Mouse (Mus musculus): ENCODE data around the gene Gm5965. TPM values are rescaled to one million over a fixed set of nuclear protein-coding genes. Genes with fewer than 3 reads are reported as not detected.

Gene Gm5965
- polyA plus RNA-seq, 1 experiment from 2014 or later: not detected

- Histone ChIP-seq H3K4me2 (no peak within 1 kb of the TSS), H3K9me3 (no peaks in the 10 kb centered on the region), H3K27ac (no peak within 1 kb of the TSS), H3K36me3 (no peaks in the 10 kb centered on the region), H3K4me1 (no peaks in the 10 kb centered on the region), H3K9ac (no peak within 1 kb of the TSS), H3K27me3 (no peaks in the 10 kb centered on the region; the same call in 1 of the 2 replicates), H3K4me3 (no peak within 1 kb of the TSS)
- 26% methylated on average over 9 of the region's 9 CpGs for WGBS
- no peak for ATAC-seq (ENCODE audit: insufficient number of reproducible peaks, insufficient read depth, low FRiP score, low TSS enrichment, low read depth)
These were observed 48.5 kb downstream of the Gm5965 start, which contains the start of gene Krtap14 for GRCm38 (mm10) chr16:88826095-88826652. Krtap14 (minus strand) TSS chr16:88826145.

- H3K27ac ChIP-seq: no peak overlapping the region
- H3K4me3 ChIP-seq: no peak overlapping the region
- no peaks in the 10 kb centered on the region; the same call in 1 of the 2 replicates for H3K27me3 ChIP-seq
- no peak for ATAC-seq (ENCODE audit: insufficient number of reproducible peaks, insufficient read depth, low FRiP score, low TSS enrichment, low read depth)
- no peaks in the 10 kb centered on the region for H3K36me3 ChIP-seq
- H3K9me3 ChIP-seq: no peaks in the 10 kb centered on the region
- WGBS: 15% methylated on average over 3 of the region's 3 CpGs
- H3K9ac ChIP-seq: no peak overlapping the region
- no peak overlapping the region for H3K4me2 ChIP-seq
- no peaks in the 10 kb centered on the region for H3K4me1 ChIP-seq
These were observed 49.3 kb downstream of the Gm5965 start for GRCm38 (mm10) chr16:88826978-88827377.

Other genes with a start within 250 kb of the Gm5965 start
- 7.9 and 10.1 TPM in 2 replicates for gene Cldn8, start 214.7 kb upstream of the Gm5965 start, polyA plus RNA-seq (2015; fragmentation: Nextera tagmentation; extraction: Ambion mirVana)
- not detected in 2 replicates for gene Krtap24-1, start 165.6 kb upstream of the Gm5965 start, polyA plus RNA-seq (2015; fragmentation: Nextera tagmentation; extraction: Ambion mirVana)
- not detected in 2 replicates for gene 2310079G19Rik, start 150.2 kb upstream of the Gm5965 start, polyA plus RNA-seq (2015; fragmentation: Nextera tagmentation; extraction: Ambion mirVana)
- not detected in 2 replicates for gene Krtap26-1, start 130.1 kb upstream of the Gm5965 start, polyA plus RNA-seq (2015; fragmentation: Nextera tagmentation; extraction: Ambion mirVana)
- gene Krtap27-1, start 106.2 kb upstream of the Gm5965 start, polyA plus RNA-seq (2015; fragmentation: Nextera tagmentation; extraction: Ambion mirVana): not detected in 2 replicates
- gene 2310061N02Rik, start 69.9 kb upstream of the Gm5965 start, polyA plus RNA-seq (2015; fragmentation: Nextera tagmentation; extraction: Ambion mirVana): not detected in 2 replicates
- gene Krtap13-1, start 49.0 kb upstream of the Gm5965 start, polyA plus RNA-seq (2015; fragmentation: Nextera tagmentation; extraction: Ambion mirVana): not detected in 2 replicates
- not detected in 2 replicates for gene Krtap13, start 26.3 kb upstream of the Gm5965 start, polyA plus RNA-seq (2015; fragmentation: Nextera tagmentation; extraction: Ambion mirVana)
- not detected in 2 replicates for gene 2310034C09Rik, start 19.0 kb upstream of the Gm5965 start, polyA plus RNA-seq (2015; fragmentation: Nextera tagmentation; extraction: Ambion mirVana)
- gene 2310057N15Rik, start 3.7 kb upstream of the Gm5965 start, polyA plus RNA-seq (2015; fragmentation: Nextera tagmentation; extraction: Ambion mirVana): not detected in 2 replicates
- gene Gm20741, start 34.3 kb downstream of the Gm5965 start, polyA plus RNA-seq (2015; fragmentation: Nextera tagmentation; extraction: Ambion mirVana): not detected in 2 replicates
- not detected in 2 replicates for gene Krtap15, start 42.3 kb downstream of the Gm5965 start, polyA plus RNA-seq (2015; fragmentation: Nextera tagmentation; extraction: Ambion mirVana)
- gene Krtap14, start 48.2 kb downstream of the Gm5965 start, polyA plus RNA-seq (2015; fragmentation: Nextera tagmentation; extraction: Ambion mirVana): not detected in 2 replicates
- not detected in 2 replicates for gene Krtap19-1, start 91.5 kb downstream of the Gm5965 start, polyA plus RNA-seq (2015; fragmentation: Nextera tagmentation; extraction: Ambion mirVana)
- gene Krtap19-2, start 96.4 kb downstream of the Gm5965 start, polyA plus RNA-seq (2015; fragmentation: Nextera tagmentation; extraction: Ambion mirVana): not detected in 2 replicates
- gene Krtap19-3, start 100.1 kb downstream of the Gm5965 start, polyA plus RNA-seq (2015; fragmentation: Nextera tagmentation; extraction: Ambion mirVana): not detected in 2 replicates
- gene Krtap19-4, start 107.2 kb downstream of the Gm5965 start, polyA plus RNA-seq (2015; fragmentation: Nextera tagmentation; extraction: Ambion mirVana): not detected in 2 replicates
- gene Krtap19-5, start 118.6 kb downstream of the Gm5965 start, polyA plus RNA-seq (2015; fragmentation: Nextera tagmentation; extraction: Ambion mirVana): not detected in 2 replicates
- not detected in 2 replicates for gene Krtap19-9b, start 154.4 kb downstream of the Gm5965 start, polyA plus RNA-seq (2015; fragmentation: Nextera tagmentation; extraction: Ambion mirVana)
- gene Krtap16-3, start 185.0 kb downstream of the Gm5965 start, polyA plus RNA-seq (2015; fragmentation: Nextera tagmentation; extraction: Ambion mirVana): not detected in 2 replicates
- not detected in 2 replicates for gene Krtap22-2, start 232.9 kb downstream of the Gm5965 start, polyA plus RNA-seq (2015; fragmentation: Nextera tagmentation; extraction: Ambion mirVana)
- not detected in 2 replicates for gene Gm10229, start 237.4 kb downstream of the Gm5965 start, polyA plus RNA-seq (2015; fragmentation: Nextera tagmentation; extraction: Ambion mirVana)

Data from embryonic facial prominence, embryonic 13.5 days (tissue).